Mouse (Mus musculus): ENCODE measurements at regions not wholly inside any gene's neighbourhood (a gene's known extent, or its start where the extent isn't known, plus 50 kb on each side); places are given as distances from the start of the nearest gene placed in this dataset.
A peak's percentile ranks its signal among the peaks of the same experiment; 100 is the strongest.
"Not testable (repeated sequence)": the region's sequence is repeated elsewhere in the genome, so short reads cannot be mapped to it uniquely, and the experiment has no call there.

DNA sequence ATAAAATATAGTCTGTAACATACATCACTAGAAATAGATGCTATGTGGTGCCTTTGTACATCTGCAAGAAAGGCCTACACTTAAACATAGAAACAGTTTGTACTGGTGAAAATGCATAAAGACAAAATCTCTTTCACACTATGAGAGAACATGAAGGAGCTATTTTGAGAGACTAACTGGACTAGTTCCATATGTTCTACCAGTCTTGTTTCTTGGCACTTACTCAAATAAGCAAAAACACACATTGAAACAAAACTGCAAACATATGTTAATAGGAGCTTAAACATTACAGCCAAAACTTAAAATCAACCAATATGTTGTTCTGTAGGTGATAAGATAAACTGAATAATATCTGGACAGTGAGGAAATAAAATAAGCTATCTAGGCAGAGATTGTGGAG is 1157.1 kb upstream of the Nova1 start:
- Histone ChIP-seq H3K4me3 (no peak overlapping the region), H3K27me3 (no peaks in the 10 kb centered on the region), H3K4me1 (no peaks in the 10 kb centered on the region), H3K27ac (no peak overlapping the region), H3K9ac (no peak overlapping the region), H3K36me3 (ENCODE audit: poor library complexity, severe bottlenecking) (no peaks in the 10 kb centered on the region), H3K9me3 (replicated peaks) (no peaks in the 10 kb centered on the region), H3K4me2 (no peak overlapping the region)
- ATAC-seq = peak; percentile 53; the same call in 1 of the 2 replicates

DNA sequence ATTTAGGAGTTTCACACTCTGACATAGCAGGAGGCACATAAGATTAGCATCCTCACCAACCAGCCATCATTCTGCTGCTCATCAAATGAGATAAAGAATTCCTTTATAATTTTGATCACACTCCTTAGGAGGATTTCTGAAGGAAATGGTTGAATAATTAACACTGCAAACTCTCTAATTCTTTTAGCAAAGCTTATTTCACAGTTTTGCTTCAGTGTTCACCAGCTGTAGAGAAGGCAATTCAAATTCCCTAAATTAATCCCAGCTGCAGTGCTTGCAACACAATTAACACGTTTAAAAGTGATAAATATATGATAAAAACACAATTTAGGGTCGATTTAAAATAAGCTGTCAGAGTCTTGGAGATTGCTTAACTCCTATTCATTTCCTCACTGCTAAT is 1150.9 kb upstream of the Nova1 start:
- Histone ChIP-seq H3K4me2 (no peak overlapping the region), H3K27ac (no peak overlapping the region), H3K9ac (no peak overlapping the region), H3K4me3 (no peak overlapping the region), H3K4me1 (no peaks in the 10 kb centered on the region), H3K27me3 (no peaks in the 10 kb centered on the region), H3K36me3 (ENCODE audit: poor library complexity, severe bottlenecking) (no peaks in the 10 kb centered on the region), H3K9me3 (replicated peaks) (no peaks in the 10 kb centered on the region)
- ATAC-seq = peak; percentile 36; the same call in 1 of the 2 replicates
- 42% methylated on average over 2 of the region's 2 CpGs for WGBS

DNA sequence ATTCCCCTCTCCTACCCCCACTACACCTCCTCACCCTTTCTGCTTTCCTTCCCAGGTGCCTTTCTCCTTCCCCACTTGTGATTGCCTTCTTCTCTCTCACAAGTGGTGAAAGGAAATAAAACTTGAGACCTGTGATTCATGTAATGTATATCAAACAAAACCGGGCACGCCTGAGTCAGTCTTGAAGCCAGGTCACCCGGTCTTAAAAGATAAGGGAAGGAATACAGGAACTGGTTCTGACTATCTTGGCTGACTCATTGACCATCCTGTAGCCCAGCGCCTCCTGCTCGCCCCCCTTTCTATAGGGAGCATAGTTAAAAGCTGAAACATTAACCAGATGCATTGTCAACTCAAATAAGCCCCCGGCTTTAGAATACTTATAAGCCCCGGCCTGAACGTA is 1135.6 kb upstream of the Nova1 start:
- Histone ChIP-seq H3K4me1 (no peaks in the 10 kb centered on the region), H3K9me3 (replicated peaks) (no peaks in the 10 kb centered on the region), H3K27me3 (no peaks in the 10 kb centered on the region), H3K9ac (no peak overlapping the region), H3K36me3 (ENCODE audit: poor library complexity, severe bottlenecking) (no peaks in the 10 kb centered on the region), H3K27ac (no peak overlapping the region), H3K4me2 (no peak overlapping the region), H3K4me3 (no peak overlapping the region)
- no peak for ATAC-seq
- 92% methylated on average over 8 of the region's 8 CpGs for WGBS

DNA sequence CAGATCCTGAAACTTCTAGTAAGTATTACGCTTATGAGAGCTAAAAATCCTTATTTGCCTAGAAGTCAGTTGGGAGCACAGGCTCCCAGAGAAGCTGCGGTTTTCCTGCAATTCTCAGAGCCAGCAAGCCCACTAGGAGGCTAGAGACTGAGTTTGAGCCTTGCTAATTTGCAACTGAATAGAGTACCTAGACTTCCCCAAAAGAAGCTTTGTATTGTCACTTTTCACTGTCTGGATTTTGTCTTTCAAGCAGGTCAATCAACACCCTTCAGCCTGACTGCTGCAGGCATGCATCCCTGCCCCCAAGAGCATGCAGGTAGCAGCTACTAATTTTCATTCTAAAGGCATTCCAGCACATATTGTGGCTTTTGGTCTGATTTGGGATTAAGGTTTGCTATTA is 1120.8 kb upstream of the Nova1 start:
- H3K9ac ChIP-seq; H3K27me3 ChIP-seq; H3K4me1 ChIP-seq; H3K4me3 ChIP-seq; H3K4me2 ChIP-seq; H3K27ac ChIP-seq; ATAC-seq; H3K36me3 ChIP-seq (ENCODE audit: poor library complexity, severe bottlenecking); H3K9me3 ChIP-seq (replicated peaks): not testable (repeated sequence)
- whole genome bisulfite sequencing = 35% methylated on average over 2 of the region's 2 CpGs

DNA sequence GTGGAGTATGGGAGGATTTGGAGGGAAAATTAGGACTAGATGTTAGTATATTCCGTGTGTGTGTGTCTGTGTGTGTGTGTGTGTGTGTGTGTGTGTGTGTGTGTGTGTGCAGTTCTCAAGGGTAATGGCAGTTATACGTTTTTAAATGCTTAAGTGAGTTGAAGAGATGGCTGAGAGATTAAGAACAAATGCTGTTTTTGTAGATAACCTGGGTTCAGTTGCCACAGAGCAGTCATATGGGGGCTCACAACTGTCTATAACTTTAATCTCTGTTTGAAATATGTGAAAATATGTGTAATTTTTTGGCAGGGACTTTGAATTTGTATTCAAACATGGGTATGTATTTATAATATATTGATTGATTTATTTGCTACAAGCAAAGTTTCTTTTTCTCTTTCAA is 1108.3 kb upstream of the Nova1 start:
- WGBS = 63% methylated on average over 2 of the region's 2 CpGs
- Histone ChIP-seq H3K4me3 (no peak overlapping the region), H3K4me1 (no peaks in the 10 kb centered on the region), H3K9me3 (replicated peaks) (no peaks in the 10 kb centered on the region), H3K9ac (no peak overlapping the region), H3K27ac (no peak overlapping the region), H3K4me2 (no peak overlapping the region), H3K36me3 (ENCODE audit: poor library complexity, severe bottlenecking) (no peaks in the 10 kb centered on the region), H3K27me3 (no peaks in the 10 kb centered on the region)
- no peak for ATAC-seq

Data from forebrain, embryonic 13.5 days (tissue).